Mouse (Mus musculus): Measurements from ENCODE around the gene Ephx1. TPM values are rescaled to one million over a fixed set of nuclear protein-coding genes. Genes with fewer than 3 reads are reported as not detected.

Ephx1 gene
- total RNA-seq, 2 experiments from 2014 or later = 14.8 to 17.4 TPM

- DNase-seq = no peak
- intact Hi-C loops (cut with DNase I) = no loop called here
- Histone ChIP-seq H3K27ac (no peak overlapping the region), H3K4me3 (no peak overlapping the region)
- peak; percentile 32 for TF ChIP-seq CTCF (IDR thresholded peaks at IDR 0.05)
Observed at GRCm38 (mm10) chr1:180980464-180980863, 40.2 kb downstream of the Ephx1 start.

- no peak overlapping the region for H3K4me3 ChIP-seq
- no peak for TF ChIP-seq CTCF (IDR thresholded peaks at IDR 0.05)
- H3K27ac ChIP-seq = no peak overlapping the region
- no peak for DNase-seq
- intact Hi-C loops (cut with DNase I) = no loop called here
Observed at GRCm38 (mm10) chr1:180979484-180980251, 41.0 kb downstream of the Ephx1 start.

- no peak overlapping the region for H3K4me3 ChIP-seq
- peak; percentile 82 for TF ChIP-seq CTCF (IDR thresholded peaks at IDR 0.05)
- no peak overlapping the region for H3K27ac ChIP-seq
- intact Hi-C loops (cut with DNase I) = no loop called here
- DNase-seq = peak; percentile 35
Observed at GRCm38 (mm10) chr1:180976110-180976679, 44.5 kb downstream of the Ephx1 start.

- DNase-seq = no peak
- intact Hi-C loops (cut with DNase I) = loop anchor here (1.0 kb wide), 1 partner anchor 73 kb away; no protein-coding TSS in a partner anchor
Observed at GRCm38 (mm10) chr1:180974126-180974746, 46.5 kb downstream of the Ephx1 start.

GRCm38 (mm10) chr1:180972941-180973340 lies 47.8 kb downstream of the Ephx1 start:
- Histone ChIP-seq H3K4me3 (no peak overlapping the region), H3K27ac (peak overlapping the region; percentile 35; the same call in 1 of the 2 replicates)
- DNase-seq = no peak
- no peak for TF ChIP-seq CTCF (IDR thresholded peaks at IDR 0.05)
- intact Hi-C loops (cut with DNase I) = no loop called here

More at GRCm38 (mm10) chr1:180974126-180974746, 46.5 kb downstream of the Ephx1 start:
- Histone ChIP-seq H3K4me3 (no peak overlapping the region), H3K27ac (no peak overlapping the region)
- peak; percentile 84 for TF ChIP-seq CTCF (IDR thresholded peaks at IDR 0.05)

- intact Hi-C loops (cut with DNase I) = no loop called here
- TF ChIP-seq CTCF (IDR thresholded peaks at IDR 0.05) = no peak
- DNase-seq = no peak
- Histone ChIP-seq H3K4me3 (no peak overlapping the region), H3K27ac (peak overlapping the region; percentile 66)
Observed at GRCm38 (mm10) chr1:180967261-180967660, 53.4 kb downstream of the Ephx1 start.

- H3K4me3 ChIP-seq = no peak overlapping the region
- DNase-seq = peak; percentile 72
- intact Hi-C loops (cut with DNase I) = no loop called here
- peak overlapping the region; percentile 66 for H3K27ac ChIP-seq
- TF ChIP-seq CTCF (IDR thresholded peaks at IDR 0.05) = no peak
Observed at GRCm38 (mm10) chr1:180966542-180966941, 54.2 kb downstream of the Ephx1 start.

- H3K4me3 ChIP-seq = no peak overlapping the region
- intact Hi-C loops (cut with DNase I) = no loop called here
- no peak for TF ChIP-seq CTCF (IDR thresholded peaks at IDR 0.05)
- DNase-seq = no peak
- peak overlapping the region; percentile 66 for H3K27ac ChIP-seq
Observed at GRCm38 (mm10) chr1:180965786-180966185, 54.9 kb downstream of the Ephx1 start.

- H3K27ac ChIP-seq = no peak overlapping the region
- intact Hi-C loops (cut with DNase I) = no loop called here
- no peak overlapping the region for H3K4me3 ChIP-seq
- DNase-seq = no peak
- TF ChIP-seq CTCF (IDR thresholded peaks at IDR 0.05) = no peak
Observed at GRCm38 (mm10) chr1:180958797-180959196, 61.9 kb downstream of the Ephx1 start.

- no peak overlapping the region for H3K4me3 ChIP-seq
- DNase-seq = no peak
- H3K27ac ChIP-seq = no peak overlapping the region
- TF ChIP-seq CTCF (IDR thresholded peaks at IDR 0.05) = no peak
- intact Hi-C loops (cut with DNase I) = no loop called here
Observed at GRCm38 (mm10) chr1:180957989-180958388, 62.7 kb downstream of the Ephx1 start.

- no peak for TF ChIP-seq CTCF (IDR thresholded peaks at IDR 0.05)
- intact Hi-C loops (cut with DNase I) = no loop called here
- Histone ChIP-seq H3K27ac (no peak overlapping the region), H3K4me3 (no peak overlapping the region)
- peak; percentile 58 for DNase-seq
Observed at GRCm38 (mm10) chr1:180956973-180957381, 63.7 kb downstream of the Ephx1 start.

GRCm38 (mm10) chr1:180956401-180956800 lies 64.3 kb downstream of the Ephx1 start:
- DNase-seq = no peak
- no peak overlapping the region for H3K27ac ChIP-seq
- intact Hi-C loops (cut with DNase I) = no loop called here
- no peak overlapping the region for H3K4me3 ChIP-seq
- TF ChIP-seq CTCF (IDR thresholded peaks at IDR 0.05) = no peak

- DNase-seq = no peak
- intact Hi-C loops (cut with DNase I) = no loop called here
- TF ChIP-seq CTCF (IDR thresholded peaks at IDR 0.05) = no peak
- no peak overlapping the region for H3K27ac ChIP-seq
- H3K4me3 ChIP-seq = no peak overlapping the region
Observed at GRCm38 (mm10) chr1:180952808-180953207, 67.9 kb downstream of the Ephx1 start.
